Mouse (Mus musculus) WW6 (cell line): ENCODE data around the gene Stub1.

Experiments used
- DNase-seq: peaks from one replicate; pipeline ENCODE4 v3.0.0-alpha.2; 2013; ENCODE audit warnings: low read depth, low spot score

The Stub1 gene

GRCm38 (mm10) chr17:25791843-25792527 is 41.2 kb downstream of the Stub1 start:
- no peak for DNase-seq

GRCm38 (mm10) chr17:25791320-25791842 is 41.8 kb downstream of the Stub1 start:
- no peak for DNase-seq

- no peak for DNase-seq
Observed at GRCm38 (mm10) chr17:25786781-25787504, 46.3 kb downstream of the Stub1 start.

GRCm38 (mm10) chr17:25786280-25786679 is 46.9 kb downstream of the Stub1 start, which contains the start of gene Ccdc78:
Gene Ccdc78 (plus strand): TSS chr17:25786580.
- DNase-seq, result no peak

- DNase-seq, result peak; percentile 90
Observed at GRCm38 (mm10) chr17:25785281-25785745, 47.9 kb downstream of the Stub1 start, which contains the start of gene Haghl. Gene Haghl (minus strand): TSS chr17:25785673.

- no peak for DNase-seq
Observed at GRCm38 (mm10) chr17:25783861-25784574, 49.2 kb downstream of the Stub1 start.

- no peak for DNase-seq
Observed at GRCm38 (mm10) chr17:25783086-25783485, 50.1 kb downstream of the Stub1 start.

GRCm38 (mm10) chr17:25781339-25781738 is 51.9 kb downstream of the Stub1 start:
- DNase-seq, result no peak
